In the genomic region with DNA sequence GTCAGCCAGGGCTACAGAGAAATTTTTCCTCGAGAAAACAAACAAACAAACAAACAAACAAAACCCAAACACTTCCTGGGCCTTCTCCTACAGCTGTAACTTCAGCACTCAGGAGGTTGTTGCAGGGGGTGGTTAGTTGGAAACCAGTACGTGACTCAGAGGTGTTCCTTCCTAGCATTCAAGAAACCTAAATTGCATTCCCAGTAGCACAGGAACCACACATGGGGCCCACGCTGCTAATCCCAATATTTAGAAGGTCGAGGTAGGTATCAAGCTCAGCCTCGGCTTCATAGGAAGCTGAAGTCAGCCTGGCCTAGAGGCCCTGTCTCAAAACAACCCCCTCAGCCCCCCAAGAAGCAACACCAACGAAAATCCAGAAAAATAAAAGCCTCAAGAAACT, we compare ENCODE assay signal across 8 mouse cellular contexts. TPM values are rescaled to one million over a fixed set of nuclear protein-coding genes. Genes with fewer than 3 reads are reported as not detected.
DNase-seq lines count a peak whose midpoint lies in the region; ATAC-seq and TF ChIP-seq lines count a peak whose summit lies in the region.
"Had no signal": no experiment of that assay in that cellular context is flagged by ENCODE, and none has a peak within 500 bp of the region (broad histone marks: within the 10 kb centered on the region; RNA-seq: fewer than 3 reads in every experiment).

No protein-coding gene starts in this region.

- H3K27ac ChIP-seq in forebrain, embryonic 13.5 days: no peak overlapping the region
- no peak overlapping the region for H3K27ac ChIP-seq in liver, embryonic 14.5 days

- no peak for DNase-seq in liver, embryonic 14.5 days (ENCODE audit: low read depth in 3 of 3, low spot score in 3 of 3)
- peak; percentile 35 for DNase-seq in thymus, postnatal 36 days
- no peak for DNase-seq in ovary, postnatal 14 days (ENCODE audit: low spot score)
- no peak for DNase-seq in embryo, embryonic 10 days (ENCODE audit: low spot score)
- DNase-seq: lung, adult 18-20 months had no signal

- no peak for TF ChIP-seq EP300 in liver, embryonic 14.5 days (IDR thresholded peaks at IDR 0.05; ENCODE audit: low read depth)

- H3K36me3 ChIP-seq in megakaryocyte, embryonic 14.5 days (replicated peaks; ENCODE audit: low read length): peaks cover 50% of the 10 kb centered on the region
- H3K36me3 ChIP-seq in forebrain, embryonic 13.5 days (ENCODE audit: poor library complexity, severe bottlenecking): peaks cover 27% of the 10 kb centered on the region
- H3K36me3 ChIP-seq in liver, embryonic 14.5 days (replicated peaks; ENCODE audit: control insufficient read depth, insufficient read depth, low read depth): no peaks in the 10 kb centered on the region

- peak overlapping the region; percentile 96 for H3K4me3 ChIP-seq in megakaryocyte, embryonic 14.5 days (replicated peaks)
- peak overlapping the region; percentile 95 for H3K4me3 ChIP-seq in forebrain, embryonic 13.5 days
- H3K4me3 ChIP-seq in liver, embryonic 14.5 days (ENCODE audit: insufficient read depth in 1 of 2, low read depth in 2 of 2, low read length in 2 of 2): peak overlapping the region; percentile 94 to 97

- no peaks in the 10 kb centered on the region for H3K27me3 ChIP-seq in megakaryocyte, embryonic 14.5 days (replicated peaks)
- no peaks in the 10 kb centered on the region for H3K27me3 ChIP-seq in forebrain, embryonic 13.5 days
- H3K27me3 ChIP-seq in liver, embryonic 14.5 days (ENCODE audit: control insufficient read depth, insufficient read depth, low read length): no peaks in the 10 kb centered on the region

- 34% methylated on average over 6 of the region's 6 CpGs for WGBS in forebrain, embryonic 13.5 days
- 28% methylated on average over 6 of the region's 6 CpGs for WGBS in liver, embryonic 14.5 days (ENCODE audit: insufficient replicate concordance)

- ATAC-seq in megakaryocyte, adult 5-6 weeks (ENCODE audit: poor library complexity, severe bottlenecking): no peak
- ATAC-seq in forebrain, embryonic 13.5 days: no peak
- ATAC-seq in liver, embryonic 14.5 days (ENCODE audit: insufficient read depth): no peak

- H3K9ac ChIP-seq in forebrain, embryonic 13.5 days: peak overlapping the region; percentile 84
- H3K9ac ChIP-seq in liver, embryonic 14.5 days (replicated peaks): peak overlapping the region; percentile 93

- H3K4me1 ChIP-seq in megakaryocyte, embryonic 14.5 days: peaks cover 54% of the 10 kb centered on the region
- H3K4me1 ChIP-seq in forebrain, embryonic 13.5 days: peaks cover 42% of the 10 kb centered on the region
- peaks cover 2 to 11% of the 10 kb centered on the region in 2 experiments; a peak in 2 of 4 replicates for H3K4me1 ChIP-seq in liver, embryonic 14.5 days (replicated peaks; ENCODE audit: control insufficient read depth in 2 of 2, insufficient read depth in 2 of 2, low read length in 1 of 2)

- no peaks in the 10 kb centered on the region for H3K9me3 ChIP-seq in megakaryocyte, embryonic 14.5 days
- H3K9me3 ChIP-seq in forebrain, embryonic 13.5 days (replicated peaks): no peaks in the 10 kb centered on the region
- no peaks in the 10 kb centered on the region for H3K9me3 ChIP-seq in liver, embryonic 14.5 days (ENCODE audit: control insufficient read depth, low read length)

- TF ChIP-seq CTCF in liver, embryonic 14.5 days (IDR thresholded peaks at IDR 0.05; ENCODE audit: low read depth): no peak

- peak overlapping the region; percentile 100 for H3K4me2 ChIP-seq in forebrain, embryonic 13.5 days
- peak overlapping the region; percentile 98 for H3K4me2 ChIP-seq in liver, embryonic 14.5 days (ENCODE audit: low read depth)

RNA-seq across cellular contexts. Expression of gene Ubl5, which starts 1.2 kb away (rescaled TPM):
- 15.3 TPM in 1 of 2 replicates, not detected in the other for polyA plus RNA-seq in megakaryocyte, embryonic 14.5 days (2012; ENCODE audit: insufficient read depth, low replicate concordance)
- 455 and 486 TPM in 2 replicates for total RNA-seq in megakaryocyte, adult 5-6 weeks (2015)
- total RNA-seq in megakaryocyte, adult 5-6 weeks (2017): 123 and 127 TPM in 2 replicates
- polyA plus RNA-seq in forebrain, embryonic 13.5 days (2015; fragmentation: Nextera tagmentation; extraction: Ambion mirVana): 533 and 604 TPM in 2 replicates
- polyA plus RNA-seq in liver, embryonic 14.5 days (2012; rRNA removed): 203 and 296 TPM in 2 replicates
- 264 and 272 TPM in 2 replicates for polyA plus RNA-seq in liver, embryonic 14.5 days (2014; fragmentation: Nextera tagmentation; extraction: Ambion mirVana)

RNA-seq across cellular contexts. Expression of gene Fbxl12, which starts 3.1 kb away (rescaled TPM):
- 20.8 and 31.8 TPM in 2 replicates for polyA plus RNA-seq in megakaryocyte, embryonic 14.5 days (2012; ENCODE audit: insufficient read depth, low replicate concordance)
- total RNA-seq in megakaryocyte, adult 5-6 weeks (2015): 14.4 and 20.1 TPM in 2 replicates
- total RNA-seq in megakaryocyte, adult 5-6 weeks (2017): 4.1 and 4.5 TPM in 2 replicates
- polyA plus RNA-seq in forebrain, embryonic 13.5 days (2015; fragmentation: Nextera tagmentation; extraction: Ambion mirVana): 15.0 and 15.4 TPM in 2 replicates
- polyA plus RNA-seq in liver, embryonic 14.5 days (2012; rRNA removed): 7.0 TPM in 2 replicates
- polyA plus RNA-seq in liver, embryonic 14.5 days (2014; fragmentation: Nextera tagmentation; extraction: Ambion mirVana): 2.3 and 2.6 TPM in 2 replicates

RNA-seq across cellular contexts. Expression of gene Pin1, which starts 10.4 kb away (rescaled TPM):
- 8.5 and 31.8 TPM in 2 replicates for polyA plus RNA-seq in megakaryocyte, embryonic 14.5 days (2012; ENCODE audit: insufficient read depth, low replicate concordance)
- total RNA-seq in megakaryocyte, adult 5-6 weeks (2015): 10.2 and 10.6 TPM in 2 replicates
- total RNA-seq in megakaryocyte, adult 5-6 weeks (2017): 7.5 and 9.8 TPM in 2 replicates
- 64.8 and 68.3 TPM in 2 replicates for polyA plus RNA-seq in forebrain, embryonic 13.5 days (2015; fragmentation: Nextera tagmentation; extraction: Ambion mirVana)
- 8.0 and 12.5 TPM in 2 replicates for polyA plus RNA-seq in liver, embryonic 14.5 days (2012; rRNA removed)
- polyA plus RNA-seq in liver, embryonic 14.5 days (2014; fragmentation: Nextera tagmentation; extraction: Ambion mirVana): 26.5 and 27.1 TPM in 2 replicates

Comparison
In these comparisons a context has a peak if more than half of its experiments do, and no peak if none do; other contexts are left out.
1. DNase-seq: peak in thymus, postnatal 36 days (2 of 2); none in liver, embryonic 14.5 days (0 of 3), ovary, postnatal 14 days (single experiment) and embryo, embryonic 10 days (single experiment).
2. RNA of gene Ubl5, which starts 1.2 kb away (polyA plus RNA-seq): 533 to 604 TPM in forebrain, embryonic 13.5 days and 203 to 296 TPM in liver, embryonic 14.5 days; 15.3 TPM in megakaryocyte, embryonic 14.5 days; every median in the first group is over 10 times any median in the second.
3. Peak in every context shown above with its lines, with median percentiles within 50 percentile points of each other: H3K4me3 ChIP-seq.